Mouse (Mus musculus) retina, postnatal 1 day (tissue): ENCODE measurements around the gene Insig1.

ENCODE experiments used
- DNase-seq: peaks from one replicate; pipeline ENCODE4 v3.0.0-alpha.2; 2012

Insig1 gene

GRCm38 (mm10) chr5:28066311-28066710, 4.9 kb upstream of the Insig1 start:
- DNase-seq, result no peak

- no peak for DNase-seq
These were observed 875 bp upstream of the Insig1 start for GRCm38 (mm10) chr5:28070149-28070827.

- peak; percentile 97 for DNase-seq
These were observed 477 bp downstream of the Insig1 start for GRCm38 (mm10) chr5:28071456-28072223.

DNA sequence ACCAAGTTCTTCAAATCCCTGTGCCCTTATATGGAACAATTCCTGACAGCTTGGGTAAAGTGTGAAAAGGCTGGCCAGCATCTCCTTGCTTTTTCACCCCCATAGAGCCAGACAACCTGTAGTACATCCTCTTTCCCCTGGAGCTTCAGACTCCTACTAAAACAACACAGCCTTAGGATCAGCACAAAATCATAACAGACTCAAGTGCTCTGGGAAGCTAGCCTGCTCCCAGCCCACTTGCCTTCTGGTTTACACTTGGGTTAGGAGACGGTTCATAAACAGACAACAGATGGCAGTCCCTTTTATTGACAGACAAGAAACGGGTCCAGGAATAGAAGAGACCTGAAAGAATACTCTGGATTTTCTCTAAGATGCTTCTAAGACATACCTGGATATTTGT, 8.3 kb downstream of the Insig1 start:
- no peak for DNase-seq

- no peak for DNase-seq
These were observed 10.0 kb downstream of the Insig1 start for GRCm38 (mm10) chr5:28081127-28081526.

DNA sequence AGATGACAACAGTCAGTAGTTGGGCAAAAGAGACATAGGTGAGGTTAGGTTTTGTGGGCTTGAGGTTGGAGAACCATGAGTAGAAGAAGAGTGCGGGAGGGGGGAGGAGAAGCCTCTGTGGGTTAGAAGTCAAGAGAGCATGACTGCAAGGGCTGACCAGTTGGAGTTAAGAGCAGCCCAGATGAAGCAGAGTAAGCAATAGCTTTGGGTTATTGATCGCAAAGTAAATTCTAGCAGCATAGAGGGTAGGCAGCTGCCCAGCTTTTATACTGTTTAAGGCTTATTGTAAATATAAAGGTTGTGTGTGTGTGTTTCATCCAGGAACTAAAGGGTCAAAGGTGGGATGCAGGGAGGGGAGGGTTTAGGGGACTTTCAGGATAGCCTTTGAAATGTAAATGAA, 10.7 kb downstream of the Insig1 start:
- DNase-seq, result no peak

GRCm38 (mm10) chr5:28082312-28082711, 11.1 kb downstream of the Insig1 start:
- DNase-seq, result no peak

DNA sequence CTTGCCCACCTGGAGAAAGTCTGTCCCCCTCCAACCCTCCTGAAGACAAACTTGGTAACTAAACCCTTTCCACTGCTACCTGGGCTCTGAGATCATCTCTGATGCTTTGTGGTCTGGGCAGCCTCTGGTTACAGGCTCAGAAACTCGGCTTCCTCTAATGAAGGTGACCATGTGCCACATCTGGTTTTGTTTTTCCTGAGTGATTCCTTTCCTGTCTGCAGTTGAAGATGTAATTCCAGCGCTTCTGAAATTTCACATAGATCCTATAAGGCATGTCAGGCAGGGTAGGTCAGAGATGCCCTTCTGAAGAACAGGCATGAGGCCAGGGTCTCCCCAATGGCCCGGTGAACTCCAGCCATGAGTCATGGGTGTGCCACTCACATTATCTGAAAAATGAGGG, 11.6 kb downstream of the Insig1 start:
- DNase-seq, result no peak

- no peak for DNase-seq
These were observed 13.6 kb downstream of the Insig1 start for GRCm38 (mm10) chr5:28084743-28085142.

GRCm38 (mm10) chr5:28090547-28090946, 19.4 kb downstream of the Insig1 start:
- DNase-seq, result no peak

DNA sequence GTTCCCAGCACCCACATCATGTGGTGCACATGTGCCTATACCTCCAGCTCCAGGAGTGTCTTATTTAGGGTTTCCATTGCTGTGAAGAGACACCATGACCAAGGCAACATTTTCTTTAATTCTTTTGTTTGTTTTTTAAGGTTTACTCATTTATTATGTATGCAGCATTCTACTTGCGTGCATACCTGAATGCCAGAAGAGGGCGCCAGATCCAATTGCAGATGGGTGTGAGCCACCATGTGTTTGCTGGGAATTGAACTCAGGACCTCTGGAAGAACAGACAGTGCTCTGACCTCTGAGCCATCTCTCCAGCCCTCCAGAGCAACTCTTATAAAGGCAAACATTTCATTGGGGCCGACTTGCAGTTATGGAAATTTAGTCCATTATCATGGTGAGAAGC, 21.2 kb downstream of the Insig1 start:
- no peak for DNase-seq

DNA sequence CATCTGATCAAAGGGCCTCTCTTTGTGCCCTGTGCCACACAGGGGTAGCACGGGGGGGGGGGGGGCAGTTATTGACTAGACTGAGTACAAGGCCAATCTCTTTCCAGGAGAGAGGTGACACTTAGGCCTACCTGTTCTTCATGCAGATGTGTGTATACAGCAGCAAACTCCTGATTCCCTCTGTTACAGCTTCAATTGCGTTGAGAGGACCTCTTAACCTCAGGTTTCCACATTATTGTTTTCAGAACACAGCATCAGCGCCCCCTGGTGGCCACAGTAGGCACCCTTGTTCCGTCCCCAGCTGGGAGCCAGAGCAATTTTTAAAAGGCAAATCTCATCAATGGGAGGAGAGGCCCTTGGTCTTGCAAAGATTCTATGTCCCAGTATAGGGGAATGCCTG, 22.7 kb downstream of the Insig1 start:
- DNase-seq, result peak; percentile 75

- DNase-seq, result no peak
These were observed 23.2 kb downstream of the Insig1 start for GRCm38 (mm10) chr5:28094393-28094792.

DNA sequence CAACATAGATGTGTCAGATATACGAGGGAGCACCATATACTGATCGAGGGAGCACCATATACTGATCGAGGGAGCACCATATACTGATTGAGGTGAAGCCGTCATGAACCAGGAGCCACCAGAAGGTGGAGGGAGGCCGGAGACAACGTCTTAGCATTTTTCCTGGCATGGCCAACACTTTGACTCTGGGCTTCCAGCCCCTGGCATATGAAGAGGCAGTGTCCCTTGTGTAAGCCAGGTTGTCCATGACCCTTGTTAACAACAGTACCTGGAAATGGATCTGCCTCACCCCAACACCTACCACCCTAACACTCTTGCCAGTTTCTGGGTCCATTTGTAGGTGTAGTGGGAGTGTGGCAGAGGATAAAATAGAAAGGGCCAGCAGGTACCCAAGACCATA, 23.7 kb downstream of the Insig1 start:
- no peak for DNase-seq

DNA sequence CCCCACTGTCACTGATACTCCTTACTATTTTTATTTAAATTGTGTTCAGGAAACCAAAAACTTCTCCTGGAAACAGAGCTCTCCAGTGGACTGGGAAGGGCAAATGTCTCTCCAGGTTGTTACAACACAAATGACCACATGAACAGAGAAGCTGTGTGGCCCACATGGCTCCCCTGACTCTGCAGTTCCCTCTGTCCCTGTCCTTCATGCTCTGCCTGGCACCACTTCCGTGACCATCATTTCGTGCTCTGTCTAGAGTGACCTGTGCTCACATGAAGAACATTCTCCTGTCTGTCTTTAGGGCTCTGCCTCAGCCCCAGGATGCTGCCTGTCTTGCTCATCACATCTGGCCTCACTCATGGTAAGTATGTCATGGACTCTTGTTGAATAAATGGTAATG, 24.5 kb downstream of the Insig1 start:
- no peak for DNase-seq

DNA sequence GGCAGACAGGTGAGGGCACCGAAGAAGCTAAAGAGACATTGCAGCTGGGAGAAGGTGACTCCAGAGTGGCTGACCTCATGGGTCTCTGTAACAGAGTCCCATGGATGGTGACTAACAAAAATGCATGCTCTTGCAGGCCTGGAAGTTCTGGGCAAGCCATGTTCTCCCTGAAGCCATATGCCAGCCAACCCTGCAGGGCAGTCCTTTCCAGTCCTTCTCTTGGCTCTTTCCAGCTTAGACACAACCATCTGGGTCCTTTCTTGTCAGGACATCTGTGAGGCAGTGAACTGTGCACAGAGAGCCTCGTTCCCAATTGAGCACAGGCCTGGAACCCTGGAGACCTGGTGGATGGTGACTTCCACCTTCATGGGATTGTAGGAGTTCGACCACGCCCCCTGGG, 35.8 kb downstream of the Insig1 start:
- no peak for DNase-seq

- DNase-seq, result no peak
These were observed 36.8 kb downstream of the Insig1 start for GRCm38 (mm10) chr5:28107974-28108373.

DNA sequence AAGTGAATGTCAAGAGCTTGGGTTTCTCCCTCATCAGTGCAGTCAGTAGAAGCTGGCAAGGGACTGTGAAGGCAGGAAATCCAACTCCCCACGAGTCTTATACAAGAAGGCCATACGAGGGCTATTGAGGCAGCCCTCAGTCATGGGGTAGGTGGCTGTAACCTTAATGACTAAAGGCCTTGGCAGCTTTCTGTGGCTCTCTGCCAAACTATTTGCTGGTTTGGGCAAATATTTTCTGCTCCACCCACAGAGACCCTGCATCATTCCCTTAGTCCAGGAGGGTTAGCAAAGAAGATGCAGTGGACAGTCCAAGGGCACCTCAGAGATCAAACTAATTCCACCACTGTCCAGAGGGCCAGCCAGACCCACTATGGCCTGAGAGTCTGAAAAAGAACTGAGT, 39.7 kb downstream of the Insig1 start:
- DNase-seq, result no peak

GRCm38 (mm10) chr5:28117251-28117880, 46.2 kb downstream of the Insig1 start:
- no peak for DNase-seq

DNA sequence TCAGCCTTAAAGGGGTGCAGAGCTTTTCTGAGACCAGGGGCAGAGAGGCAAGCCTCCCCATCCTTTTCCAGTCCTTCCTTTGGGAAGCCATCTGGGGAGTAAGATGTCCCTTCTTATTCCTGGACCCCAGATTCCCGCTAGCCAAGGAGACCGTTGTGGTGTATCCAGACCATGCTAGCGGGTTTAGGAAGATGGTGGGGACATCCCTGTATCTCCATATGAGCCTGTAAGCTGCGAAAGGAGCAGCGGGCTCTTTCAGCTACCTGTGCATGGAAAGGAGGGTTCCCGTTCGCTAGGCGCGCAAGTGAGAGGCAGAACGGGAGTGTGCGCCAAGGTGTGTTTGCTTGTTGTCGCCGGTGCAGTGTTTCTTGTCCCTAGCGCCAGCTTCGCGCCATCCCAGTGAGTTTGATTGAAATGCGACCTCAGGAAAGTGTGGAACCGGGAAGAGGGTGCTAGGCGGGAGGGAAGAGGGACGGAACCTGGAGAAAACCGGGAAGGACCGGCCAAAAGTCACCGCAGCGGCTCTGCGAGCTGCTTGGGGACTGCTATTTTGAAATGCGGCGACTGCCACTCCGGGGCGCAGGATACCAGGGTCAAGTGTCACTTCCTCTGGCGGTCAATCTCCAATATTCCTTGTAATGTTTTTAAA, 46.8 kb downstream of the Insig1 start:
- DNase-seq, result no peak

GRCm38 (mm10) chr5:28118531-28118925, 47.4 kb downstream of the Insig1 start:
- peak; percentile 24 for DNase-seq

- DNase-seq, result peak; percentile 30
These were observed 48.4 kb downstream of the Insig1 start for GRCm38 (mm10) chr5:28119576-28119975.
